Mouse (Mus musculus): ENCODE data around the gene Vkorc1. TPM values are rescaled to one million over a fixed set of nuclear protein-coding genes. Genes with fewer than 3 reads are reported as not detected.
A peak's percentile ranks its signal among the peaks of the same experiment; 100 is the strongest.
"Not testable (repeated sequence)": the region's sequence is repeated elsewhere in the genome, so short reads cannot be mapped to it uniquely, and the experiment has no call there.

Vkorc1 gene
- polyA plus RNA-seq (2015; fragmentation: Nextera tagmentation; extraction: Ambion mirVana), result 51.9 and 54.9 TPM in 2 replicates

- peak; percentile 99 for ATAC-seq
- H3K27me3 ChIP-seq, result 0 out of 2 replicates have a peak, but pooled peaks cover 5% of the 10 kb centered on the region
- no peaks in the 10 kb centered on the region for H3K9me3 ChIP-seq
- under 1% methylated on average over 26 of the region's 26 CpGs for WGBS
- H3K4me1 ChIP-seq (replicated peaks), result peaks cover 10% of the 10 kb centered on the region
- H3K36me3 ChIP-seq, result peaks cover 15% of the 10 kb centered on the region
- peak within 1 kb of the TSS; percentile 59 for H3K4me3 ChIP-seq (replicated peaks)
- peak within 1 kb of the TSS; percentile 73 for H3K9ac ChIP-seq (replicated peaks)
- H3K4me2 ChIP-seq (replicated peaks), result peak within 1 kb of the TSS; percentile 76
- peak within 1 kb of the TSS; percentile 76 for H3K27ac ChIP-seq
Observed at GRCm38 (mm10) chr7:127895442-127895841, at the start of gene Vkorc1, which contains the start of gene Gm21974. Gene Vkorc1, minus strand, starts transcription at chr7:127895617. Gene Gm21974, minus strand, starts transcription at chr7:127895454.

- peaks cover 36% of the 10 kb centered on the region for H3K27me3 ChIP-seq
- no peak for ATAC-seq
- H3K4me3 ChIP-seq (replicated peaks), result no peak overlapping the region
- no peak overlapping the region for H3K9ac ChIP-seq (replicated peaks)
- H3K4me1 ChIP-seq (replicated peaks), result no peaks in the 10 kb centered on the region
- no peaks in the 10 kb centered on the region for H3K9me3 ChIP-seq
- no peak overlapping the region for H3K27ac ChIP-seq
- no peak overlapping the region for H3K4me2 ChIP-seq (replicated peaks)
- WGBS, result 17% methylated on average over 23 of the region's 23 CpGs
- H3K36me3 ChIP-seq, result no peaks in the 10 kb centered on the region
Observed at GRCm38 (mm10) chr7:127944614-127945013, 49.2 kb upstream of the Vkorc1 start.

GRCm38 (mm10) chr7:127942097-127942496 is 46.7 kb upstream of the Vkorc1 start:
- ATAC-seq; H3K36me3 ChIP-seq; H3K4me1 ChIP-seq (replicated peaks); H3K27ac ChIP-seq; H3K9me3 ChIP-seq; H3K9ac ChIP-seq (replicated peaks); H3K4me3 ChIP-seq (replicated peaks); H3K4me2 ChIP-seq (replicated peaks): not testable (repeated sequence)
- WGBS, result 50% methylated on average over 2 of the region's 2 CpGs
- peaks cover 36% of the 10 kb centered on the region for H3K27me3 ChIP-seq

GRCm38 (mm10) chr7:127936216-127936884 is 40.9 kb upstream of the Vkorc1 start:
- Histone ChIP-seq H3K9ac (replicated peaks) (peak overlapping the region; percentile 86), H3K9me3 (no peaks in the 10 kb centered on the region), H3K4me2 (replicated peaks) (peak overlapping the region; percentile 83), H3K4me1 (replicated peaks) (peaks cover 19% of the 10 kb centered on the region), H3K27ac (no peak overlapping the region), H3K27me3 (peaks cover 4% of the 10 kb centered on the region; the same call in 1 of the 2 replicates), H3K36me3 (no peaks in the 10 kb centered on the region), H3K4me3 (replicated peaks) (peak overlapping the region; percentile 70)
- ATAC-seq, result peak; percentile 9
- 55% methylated on average over 18 of the region's 18 CpGs for WGBS

GRCm38 (mm10) chr7:127935748-127936159 is 40.3 kb upstream of the Vkorc1 start:
- peak overlapping the region; percentile 83 for H3K4me2 ChIP-seq (replicated peaks)
- peaks cover 4% of the 10 kb centered on the region; the same call in 1 of the 2 replicates for H3K27me3 ChIP-seq
- H3K36me3 ChIP-seq, result no peaks in the 10 kb centered on the region
- WGBS, result under 1% methylated on average over 38 of the region's 38 CpGs
- peak overlapping the region; percentile 70 for H3K4me3 ChIP-seq (replicated peaks)
- ATAC-seq, result peak; percentile 70
- H3K9ac ChIP-seq (replicated peaks), result peak overlapping the region; percentile 86
- H3K4me1 ChIP-seq (replicated peaks), result peaks cover 19% of the 10 kb centered on the region
- H3K9me3 ChIP-seq, result no peaks in the 10 kb centered on the region
- peak overlapping the region; percentile 74 for H3K27ac ChIP-seq

- H3K4me3 ChIP-seq (replicated peaks), result peak overlapping the region; percentile 70
- ATAC-seq, result peak; percentile 95
- H3K4me1 ChIP-seq (replicated peaks), result peaks cover 19% of the 10 kb centered on the region
- H3K9ac ChIP-seq (replicated peaks), result peak overlapping the region; percentile 86
- H3K9me3 ChIP-seq, result no peaks in the 10 kb centered on the region
- peak overlapping the region; percentile 74 for H3K27ac ChIP-seq
- peaks cover 9% of the 10 kb centered on the region for H3K27me3 ChIP-seq
- 7% methylated on average over 32 of the region's 32 CpGs for WGBS
- H3K4me2 ChIP-seq (replicated peaks), result peak overlapping the region; percentile 83
- no peaks in the 10 kb centered on the region for H3K36me3 ChIP-seq
Observed at GRCm38 (mm10) chr7:127935028-127935722, 39.8 kb upstream of the Vkorc1 start.

GRCm38 (mm10) chr7:127934075-127934474 is 38.7 kb upstream of the Vkorc1 start:
- Histone ChIP-seq H3K9ac (replicated peaks) (0 out of 2 replicates have a peak overlapping the region, but pooled peaks have one; percentile 1), H3K4me2 (replicated peaks) (no peak overlapping the region), H3K9me3 (no peaks in the 10 kb centered on the region), H3K36me3 (no peaks in the 10 kb centered on the region), H3K27me3 (peaks cover 19% of the 10 kb centered on the region), H3K4me3 (replicated peaks) (no peak overlapping the region), H3K27ac (no peak overlapping the region), H3K4me1 (replicated peaks) (peaks cover 19% of the 10 kb centered on the region)
- WGBS, result 91% methylated on average over 5 of the region's 5 CpGs
- ATAC-seq, result no peak

- Histone ChIP-seq H3K9me3 (no peaks in the 10 kb centered on the region), H3K27ac (no peak overlapping the region), H3K4me1 (replicated peaks) (peaks cover 19% of the 10 kb centered on the region), H3K4me2 (replicated peaks) (no peak overlapping the region), H3K9ac (replicated peaks) (0 out of 2 replicates have a peak overlapping the region, but pooled peaks have one; percentile 37), H3K4me3 (replicated peaks) (no peak overlapping the region), H3K27me3 (peaks cover 34% of the 10 kb centered on the region), H3K36me3 (0 out of 2 replicates have a peak, but pooled peaks cover under 1% of the 10 kb centered on the region)
- no peak for ATAC-seq
- 15% methylated on average over 13 of the region's 13 CpGs for WGBS
Observed at GRCm38 (mm10) chr7:127932273-127933031, 37.0 kb upstream of the Vkorc1 start.

- 32% methylated on average over 13 of the region's 13 CpGs for WGBS
- Histone ChIP-seq H3K36me3 (peaks cover 10% of the 10 kb centered on the region), H3K9me3 (no peaks in the 10 kb centered on the region), H3K27me3 (peaks cover 33% of the 10 kb centered on the region), H3K9ac (replicated peaks) (no peak overlapping the region), H3K4me3 (replicated peaks) (no peak overlapping the region), H3K4me1 (replicated peaks) (peaks cover 18% of the 10 kb centered on the region), H3K27ac (no peak overlapping the region), H3K4me2 (replicated peaks) (no peak overlapping the region)
- ATAC-seq, result no peak
Observed at GRCm38 (mm10) chr7:127931351-127932135, 36.1 kb upstream of the Vkorc1 start.

- Histone ChIP-seq H3K36me3 (peaks cover 19% of the 10 kb centered on the region), H3K27me3 (peaks cover 30% of the 10 kb centered on the region), H3K9ac (replicated peaks) (no peak overlapping the region), H3K4me2 (replicated peaks) (no peak overlapping the region), H3K9me3 (no peaks in the 10 kb centered on the region), H3K27ac (no peak overlapping the region), H3K4me3 (replicated peaks) (no peak overlapping the region), H3K4me1 (replicated peaks) (peaks cover 10% of the 10 kb centered on the region)
- no peak for ATAC-seq
- 75% methylated on average over 5 of the region's 5 CpGs for WGBS
Observed at GRCm38 (mm10) chr7:127930636-127931035, 35.2 kb upstream of the Vkorc1 start.

- H3K9me3 ChIP-seq, result no peaks in the 10 kb centered on the region
- H3K27ac ChIP-seq, result no peak within 1 kb of the TSS
- WGBS, result 9% methylated on average over 6 of the region's 6 CpGs
- H3K4me2 ChIP-seq (replicated peaks), result no peak within 1 kb of the TSS
- peaks cover 9% of the 10 kb centered on the region for H3K4me1 ChIP-seq (replicated peaks)
- H3K9ac ChIP-seq (replicated peaks), result no peak within 1 kb of the TSS; the same call in 1 of the 2 replicates
- no peak for ATAC-seq
- peaks cover 26% of the 10 kb centered on the region for H3K36me3 ChIP-seq
- H3K27me3 ChIP-seq, result peaks cover 30% of the 10 kb centered on the region
- H3K4me3 ChIP-seq (replicated peaks), result no peak within 1 kb of the TSS; the same call in 1 of the 2 replicates
Observed at GRCm38 (mm10) chr7:127929923-127930322, 34.5 kb upstream of the Vkorc1 start, which contains the start of gene Prss8. Gene Prss8, minus strand, starts transcription at chr7:127930104.
